15 mouse cellular contexts compared by ENCODE assay signal in the genomic region with DNA sequence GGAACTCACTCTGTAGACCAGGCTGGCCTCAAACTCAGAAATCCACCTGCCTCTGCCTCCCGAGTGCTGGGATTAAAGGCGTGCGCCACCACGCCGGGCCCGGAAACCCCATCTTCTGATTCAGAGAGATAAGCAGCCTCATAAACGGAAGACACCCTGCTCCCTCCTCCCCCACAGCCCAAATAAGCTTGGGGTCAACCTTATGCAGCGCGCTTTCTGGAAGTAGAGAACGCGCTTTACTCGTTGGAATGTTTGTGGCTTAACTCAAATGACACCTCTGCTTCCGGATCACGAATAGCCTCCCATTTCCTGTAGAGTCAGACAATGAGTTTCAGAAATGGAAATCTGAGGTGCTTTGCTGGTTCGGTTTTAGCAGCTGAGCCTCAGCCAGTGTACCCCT. TPM values are rescaled to one million over a fixed set of nuclear protein-coding genes. Genes with fewer than 3 reads are reported as not detected.
DNase-seq lines count a peak whose midpoint lies in the region; ATAC-seq and TF ChIP-seq lines count a peak whose summit lies in the region.
"Had no signal": no experiment of that assay in that cellular context is flagged by ENCODE, and none has a peak within 500 bp of the region (broad histone marks: within the 10 kb centered on the region; RNA-seq: fewer than 3 reads in every experiment).

No protein-coding gene starts in this region.

- H3K4me3 ChIP-seq in hindbrain, embryonic 15.5 days = peak overlapping the region; percentile 68; the same call in 1 of the 2 replicates
- H3K4me3 ChIP-seq in hindbrain, embryonic 11.5 days (ENCODE audit: low read depth, low read length) = no peak overlapping the region; the same call in 1 of the 2 replicates
- peak overlapping the region; percentile 88; the same call in 1 of the 2 replicates for H3K4me3 ChIP-seq in neural tube, embryonic 13.5 days
- H3K4me3 ChIP-seq in hindbrain, postnatal 0 days (ENCODE audit: low read length) = peak overlapping the region; percentile 66; the same call in 1 of the 2 replicates

- H3K4me1 ChIP-seq in hindbrain, embryonic 15.5 days (replicated peaks) = peaks cover 39% of the 10 kb centered on the region
- H3K4me1 ChIP-seq in hindbrain, embryonic 11.5 days (replicated peaks; ENCODE audit: control insufficient read depth, insufficient read depth, low read length) = peaks cover 22% of the 10 kb centered on the region
- peaks cover 34% of the 10 kb centered on the region for H3K4me1 ChIP-seq in neural tube, embryonic 13.5 days (replicated peaks)
- H3K4me1 ChIP-seq in hindbrain, postnatal 0 days (ENCODE audit: insufficient read depth, low read length) = no peaks in the 10 kb centered on the region; the same call in 1 of the 2 replicates

- 93% methylated on average over 15 of the region's 15 CpGs for WGBS in hindbrain, embryonic 15.5 days
- 92% methylated on average over 15 of the region's 15 CpGs for WGBS in hindbrain, embryonic 11.5 days
- WGBS in neural tube, embryonic 13.5 days = 88% methylated on average over 15 of the region's 15 CpGs
- WGBS in hindbrain, postnatal 0 days = 92% methylated on average over 15 of the region's 15 CpGs

- TF ChIP-seq CTCF in hindbrain, postnatal 0 days (IDR thresholded peaks at IDR 0.05; ENCODE audit: low read depth) = no peak

- no peaks in the 10 kb centered on the region for H3K9me3 ChIP-seq in hindbrain, embryonic 15.5 days
- H3K9me3 ChIP-seq in hindbrain, embryonic 11.5 days (ENCODE audit: control insufficient read depth, low read length) = no peaks in the 10 kb centered on the region
- H3K9me3 ChIP-seq in neural tube, embryonic 13.5 days = peaks cover 7% of the 10 kb centered on the region; the same call in 1 of the 2 replicates
- no peaks in the 10 kb centered on the region for H3K9me3 ChIP-seq in hindbrain, postnatal 0 days (ENCODE audit: low read length)

- H3K36me3 ChIP-seq in hindbrain, embryonic 15.5 days = peaks cover 10% of the 10 kb centered on the region
- H3K36me3 ChIP-seq in hindbrain, embryonic 11.5 days (ENCODE audit: control insufficient read depth, insufficient read depth, low read length) = no peaks in the 10 kb centered on the region
- peaks cover 26% of the 10 kb centered on the region for H3K36me3 ChIP-seq in neural tube, embryonic 13.5 days
- no peaks in the 10 kb centered on the region for H3K36me3 ChIP-seq in hindbrain, postnatal 0 days (ENCODE audit: insufficient read depth, low read length)

- H3K27ac ChIP-seq in hindbrain, embryonic 15.5 days (replicated peaks) = no peak overlapping the region
- H3K27ac ChIP-seq in hindbrain, embryonic 11.5 days (ENCODE audit: low read depth, low read length) = no peak overlapping the region
- H3K27ac ChIP-seq in neural tube, embryonic 13.5 days (replicated peaks) = no peak overlapping the region
- no peak overlapping the region for H3K27ac ChIP-seq in hindbrain, postnatal 0 days
- H3K27ac ChIP-seq: heart, adult 2 months; limb, embryonic 13.5 days had no signal

- H3K4me2 ChIP-seq in hindbrain, embryonic 15.5 days = peak overlapping the region; percentile 79
- no peak overlapping the region for H3K4me2 ChIP-seq in hindbrain, embryonic 11.5 days (replicated peaks; ENCODE audit: low read depth, low read length)
- peak overlapping the region; percentile 93; the same call in 1 of the 2 replicates for H3K4me2 ChIP-seq in neural tube, embryonic 13.5 days
- peak overlapping the region; percentile 70; the same call in 1 of the 2 replicates for H3K4me2 ChIP-seq in hindbrain, postnatal 0 days (ENCODE audit: low read depth, low read length)

- no peak for DNase-seq in hindbrain, embryonic 11.5 days (ENCODE audit: low spot score)
- DNase-seq in neural tube, embryonic 10.5 days (ENCODE audit: extremely low spot score, low spot score) = no peak
- DNase-seq in hindbrain, postnatal 0 days (ENCODE audit: low spot score) = no peak
- DNase-seq in testis, postnatal 14 days (ENCODE audit: low spot score) = peak; percentile 31
- DNase-seq: heart, adult 2 months; kidney, postnatal 4 days; lung, postnatal 10 days had no signal

- H3K9ac ChIP-seq in hindbrain, embryonic 15.5 days = no peak overlapping the region
- H3K9ac ChIP-seq in hindbrain, embryonic 11.5 days (ENCODE audit: low read depth, low read length) = no peak overlapping the region
- H3K9ac ChIP-seq in neural tube, embryonic 13.5 days = no peak overlapping the region
- H3K9ac ChIP-seq in hindbrain, postnatal 0 days (replicated peaks; ENCODE audit: low read length) = no peak overlapping the region
- H3K9ac ChIP-seq: limb, embryonic 13.5 days had no signal

- no peak for ATAC-seq in hindbrain, embryonic 15.5 days (ENCODE audit: low FRiP score, low read depth)
- no peak for ATAC-seq in hindbrain, embryonic 11.5 days (ENCODE audit: low FRiP score)
- no peak for ATAC-seq in neural tube, embryonic 13.5 days (ENCODE audit: low read depth)
- no peak for ATAC-seq in hindbrain, postnatal 0 days
- ATAC-seq in activated CD4-positive, CD25-positive, alpha-beta regulatory T cell, adult 4 months = no peak

- no peaks in the 10 kb centered on the region for H3K27me3 ChIP-seq in hindbrain, embryonic 15.5 days
- H3K27me3 ChIP-seq in hindbrain, embryonic 11.5 days (ENCODE audit: control insufficient read depth, insufficient read depth, low read length) = no peaks in the 10 kb centered on the region
- H3K27me3 ChIP-seq in neural tube, embryonic 13.5 days = 0 out of 2 replicates have a peak, but pooled peaks cover 5% of the 10 kb centered on the region
- no peaks in the 10 kb centered on the region for H3K27me3 ChIP-seq in hindbrain, postnatal 0 days (ENCODE audit: insufficient read depth, low read length)

RNA-seq across cellular contexts. Expression of a gene that starts 0.8 kb away (rescaled TPM):
- polyA plus RNA-seq in hindbrain, embryonic 15.5 days (2015; fragmentation: Nextera tagmentation; extraction: Ambion mirVana) = 9.2 and 9.8 TPM in 2 replicates
- 3.0 and 3.5 TPM in 2 replicates for polyA plus RNA-seq in hindbrain, embryonic 11.5 days (2014; fragmentation: Nextera tagmentation; extraction: Ambion mirVana)
- 3.6 and 4.4 TPM in 2 replicates for polyA plus RNA-seq in neural tube, embryonic 13.5 days (2015; fragmentation: Nextera tagmentation; extraction: Ambion mirVana)
- total RNA-seq in hindbrain, postnatal 0 days (2014; rRNA removed) = 8.7 and 9.8 TPM in 2 replicates
- 7.3 and 7.8 TPM in 2 replicates for polyA plus RNA-seq in hindbrain, postnatal 0 days (2015; fragmentation: Nextera tagmentation; extraction: Ambion mirVana)
- polyA plus RNA-seq in activated CD4-positive, CD25-positive, alpha-beta regulatory T cell, adult 4 months (2017; shearing (Covaris generic)) = under 1 TPM; 0.13 to 0.62 TPM
- total RNA-seq: heart, adult 2 months; MEL had no signal
- polyA plus RNA-seq: inflammation-experienced regulatory T-cells, adult 6 months had no signal

RNA-seq across cellular contexts. Expression of a gene that starts 1.0 kb away (rescaled TPM):
- 147 and 149 TPM in 2 replicates for polyA plus RNA-seq in hindbrain, embryonic 15.5 days (2015; fragmentation: Nextera tagmentation; extraction: Ambion mirVana)
- polyA plus RNA-seq in hindbrain, embryonic 11.5 days (2014; fragmentation: Nextera tagmentation; extraction: Ambion mirVana) = 20.8 and 23.9 TPM in 2 replicates
- polyA plus RNA-seq in neural tube, embryonic 13.5 days (2015; fragmentation: Nextera tagmentation; extraction: Ambion mirVana) = 184 and 198 TPM in 2 replicates
- 102 and 104 TPM in 2 replicates for total RNA-seq in hindbrain, postnatal 0 days (2014; rRNA removed)
- 35.0 and 35.9 TPM in 2 replicates for polyA plus RNA-seq in hindbrain, postnatal 0 days (2015; fragmentation: Nextera tagmentation; extraction: Ambion mirVana)
- polyA plus RNA-seq in activated CD4-positive, CD25-positive, alpha-beta regulatory T cell, adult 4 months (2017; shearing (Covaris generic)) = not detected

RNA-seq across cellular contexts. Expression of a gene that starts 1.1 kb away (rescaled TPM):
- 0.17 and 0.19 TPM in 2 replicates for polyA plus RNA-seq in hindbrain, embryonic 15.5 days (2015; fragmentation: Nextera tagmentation; extraction: Ambion mirVana)
- 0.06 TPM in 2 replicates for polyA plus RNA-seq in hindbrain, embryonic 11.5 days (2014; fragmentation: Nextera tagmentation; extraction: Ambion mirVana)
- polyA plus RNA-seq in neural tube, embryonic 13.5 days (2015; fragmentation: Nextera tagmentation; extraction: Ambion mirVana) = 0.08 TPM in 1 of 2 replicates, not detected in the other
- not detected in 2 replicates for total RNA-seq in hindbrain, postnatal 0 days (2014; rRNA removed)
- polyA plus RNA-seq in hindbrain, postnatal 0 days (2015; fragmentation: Nextera tagmentation; extraction: Ambion mirVana) = 0.08 and 0.13 TPM in 2 replicates
- polyA plus RNA-seq in activated CD4-positive, CD25-positive, alpha-beta regulatory T cell, adult 4 months (2017; shearing (Covaris generic)) = not detected
- total RNA-seq: heart, adult 2 months; left cerebral cortex, adult 18-20 months; MEL; monocyte, adult 5-6 weeks had no signal
- polyA plus RNA-seq: heart, adult 2 months had no signal

RNA-seq across cellular contexts. Expression of a gene that starts 8.2 kb away (rescaled TPM):
- 2.2 and 2.6 TPM in 2 replicates for polyA plus RNA-seq in hindbrain, embryonic 15.5 days (2015; fragmentation: Nextera tagmentation; extraction: Ambion mirVana)
- 4.6 and 6.1 TPM in 2 replicates for polyA plus RNA-seq in hindbrain, embryonic 11.5 days (2014; fragmentation: Nextera tagmentation; extraction: Ambion mirVana)
- polyA plus RNA-seq in neural tube, embryonic 13.5 days (2015; fragmentation: Nextera tagmentation; extraction: Ambion mirVana) = 3.2 TPM in 2 replicates
- 0.97 and 1.5 TPM in 2 replicates for total RNA-seq in hindbrain, postnatal 0 days (2014; rRNA removed)
- polyA plus RNA-seq in hindbrain, postnatal 0 days (2015; fragmentation: Nextera tagmentation; extraction: Ambion mirVana) = 2.1 and 2.5 TPM in 2 replicates
- polyA plus RNA-seq in activated CD4-positive, CD25-positive, alpha-beta regulatory T cell, adult 4 months (2017; shearing (Covaris generic)) = under 1 TPM; 0.43 to 0.49 TPM
- total RNA-seq: monocyte, adult 5-6 weeks had no signal

RNA-seq across cellular contexts. Expression of a gene that starts 17.0 kb away (rescaled TPM):
- 17.1 and 21.1 TPM in 2 replicates for polyA plus RNA-seq in hindbrain, embryonic 15.5 days (2015; fragmentation: Nextera tagmentation; extraction: Ambion mirVana)
- polyA plus RNA-seq in hindbrain, embryonic 11.5 days (2014; fragmentation: Nextera tagmentation; extraction: Ambion mirVana) = 7.0 and 7.1 TPM in 2 replicates
- 17.3 and 18.3 TPM in 2 replicates for polyA plus RNA-seq in neural tube, embryonic 13.5 days (2015; fragmentation: Nextera tagmentation; extraction: Ambion mirVana)
- 63.1 and 89.3 TPM in 2 replicates for total RNA-seq in hindbrain, postnatal 0 days (2014; rRNA removed)
- 13.2 and 13.5 TPM in 2 replicates for polyA plus RNA-seq in hindbrain, postnatal 0 days (2015; fragmentation: Nextera tagmentation; extraction: Ambion mirVana)
- 1 to 10 TPM; 3.9 to 4.7 TPM for polyA plus RNA-seq in activated CD4-positive, CD25-positive, alpha-beta regulatory T cell, adult 4 months (2017; shearing (Covaris generic))

Comparison
In these comparisons a context has a peak if more than half of its experiments do, and no peak if none do; other contexts are left out.
1. RNA of a gene that starts 1.0 kb away (polyA plus RNA-seq): 184 to 198 TPM in neural tube, embryonic 13.5 days, 147 to 149 TPM in hindbrain, embryonic 15.5 days, 35.0 to 35.9 TPM in hindbrain, postnatal 0 days and 20.8 to 23.9 TPM in hindbrain, embryonic 11.5 days; not detected in activated CD4-positive, CD25-positive, alpha-beta regulatory T cell, adult 4 months; every median in the first group is over 10 times any median in the second.